Mouse (Mus musculus) CD4-positive, CD25-positive, alpha-beta regulatory T cell, adult 2 months (primary cell): ENCODE measurements at regions not wholly inside any gene's neighbourhood (a gene's known extent, or its start where the extent isn't known, plus 50 kb on each side); places are given as distances from the start of the nearest gene placed in this dataset.

Source experiments
- DNase-seq: peaks from one replicate; pipeline ENCODE4 v3.0.0-alpha.2; 2012; ENCODE audit warnings: low read depth, low spot score

GRCm38 (mm10) chr3:61255643-61256042 is 105.8 kb upstream of the Rap2b start:
- DNase-seq, result no peak

DNA sequence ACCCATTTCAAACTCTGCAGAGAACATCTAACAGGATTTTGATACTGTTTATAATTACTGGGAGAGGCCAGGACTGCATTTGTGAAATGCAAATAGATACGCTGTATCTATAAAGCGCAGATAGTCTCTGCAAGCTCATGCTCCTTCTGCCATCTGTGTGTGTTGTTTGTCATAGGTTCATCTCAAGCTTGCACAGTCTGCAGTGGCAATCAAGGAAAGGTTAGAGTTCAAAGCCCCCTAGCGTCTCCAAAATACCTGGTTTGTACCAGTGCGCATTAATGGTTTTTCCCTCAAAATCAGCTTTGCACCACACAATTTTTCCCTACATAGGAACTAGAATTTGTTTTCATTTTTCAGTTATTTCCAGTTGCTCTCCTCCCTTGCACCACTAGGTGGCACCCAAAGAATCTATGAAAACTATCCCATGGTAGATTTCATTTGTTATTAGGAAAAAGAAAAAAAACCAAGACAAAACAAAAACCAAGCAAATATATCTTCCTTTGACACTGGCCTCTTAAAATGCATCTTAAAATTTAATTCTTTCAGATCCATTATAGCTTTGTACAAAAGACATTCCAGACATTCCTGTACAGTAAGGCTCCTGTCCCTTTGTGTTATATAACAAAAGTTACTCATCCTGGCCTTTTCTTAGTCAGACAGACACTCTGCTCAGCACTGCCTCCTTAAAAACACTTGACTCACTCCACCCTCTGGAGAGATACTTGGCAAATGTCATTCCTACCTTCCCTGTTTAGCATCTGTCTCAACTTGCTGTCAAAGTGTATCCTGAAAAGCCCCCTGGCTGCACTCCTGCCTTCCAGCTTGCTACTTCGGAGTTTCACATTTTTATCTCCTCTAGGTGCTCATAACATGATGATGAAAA is 92.7 kb upstream of the Rap2b start:
- peak; percentile 51 for DNase-seq

DNA sequence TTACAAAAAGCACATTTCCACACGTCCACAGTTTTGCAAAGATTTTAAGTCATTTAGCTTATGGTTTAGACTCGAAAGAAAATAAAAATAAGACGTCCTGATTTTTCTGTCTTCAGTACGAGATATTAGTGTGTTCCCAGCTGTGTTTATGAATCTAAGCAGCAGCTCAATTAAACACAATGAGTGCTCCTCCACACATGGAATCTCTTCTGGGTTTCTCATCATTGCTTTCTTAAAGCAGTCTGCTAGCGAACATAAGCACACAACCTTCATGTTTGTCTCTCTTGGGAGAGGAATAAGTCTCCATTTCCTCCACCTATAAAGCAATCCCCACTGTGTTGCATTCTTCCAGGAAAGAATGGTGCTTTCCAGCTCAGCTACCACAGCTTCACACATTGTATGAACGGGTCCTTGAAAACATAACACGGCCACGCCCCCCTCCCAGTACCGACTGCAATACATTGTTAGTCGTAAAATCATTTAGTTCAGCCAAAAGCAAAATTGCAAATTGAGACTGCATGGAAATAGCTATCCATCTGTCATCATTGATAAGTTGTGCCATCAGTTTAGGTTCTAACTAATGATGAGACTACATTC is 75.4 kb upstream of the Rap2b start:
- no peak for DNase-seq

DNA sequence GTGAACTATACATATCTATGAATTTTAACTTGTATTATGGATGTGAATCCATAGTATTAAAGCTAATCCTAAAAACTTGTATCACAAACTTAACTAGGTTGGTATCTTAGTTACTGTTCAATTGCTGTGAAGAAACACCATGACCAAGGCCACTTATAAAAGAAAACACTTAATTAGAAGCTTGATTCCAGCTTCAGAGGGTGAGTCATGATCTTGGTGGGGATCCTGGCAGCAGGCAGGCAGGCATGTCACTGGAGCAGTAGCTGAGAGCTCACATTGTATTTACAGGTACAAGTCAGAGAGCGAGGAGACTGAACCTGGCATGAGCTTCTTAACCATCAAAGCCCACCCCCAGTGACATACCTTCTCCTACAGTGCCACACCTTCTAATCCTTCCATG is 73.2 kb upstream of the Rap2b start:
- DNase-seq, result no peak

DNA sequence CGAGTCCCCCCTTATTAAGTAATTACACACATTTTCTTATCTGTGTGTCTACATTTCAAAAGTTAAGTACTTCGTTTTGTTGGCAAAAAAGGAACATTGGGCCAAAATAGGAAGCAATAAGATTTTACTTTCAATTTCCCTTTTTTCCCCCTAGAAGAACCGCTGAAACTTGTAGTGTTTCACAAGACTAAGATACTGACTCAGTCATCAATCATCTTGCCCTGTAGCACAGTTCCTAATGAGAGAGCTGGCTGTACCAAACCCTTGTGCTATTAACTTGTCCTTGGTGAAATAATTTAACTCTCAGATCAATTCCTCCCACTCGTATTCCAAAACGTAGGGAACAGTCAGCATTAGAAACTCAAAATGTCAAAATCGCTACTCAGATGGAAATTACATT is 66.6 kb upstream of the Rap2b start:
- no peak for DNase-seq

GRCm38 (mm10) chr3:61297290-61297689 is 64.1 kb upstream of the Rap2b start:
- no peak for DNase-seq

DNA sequence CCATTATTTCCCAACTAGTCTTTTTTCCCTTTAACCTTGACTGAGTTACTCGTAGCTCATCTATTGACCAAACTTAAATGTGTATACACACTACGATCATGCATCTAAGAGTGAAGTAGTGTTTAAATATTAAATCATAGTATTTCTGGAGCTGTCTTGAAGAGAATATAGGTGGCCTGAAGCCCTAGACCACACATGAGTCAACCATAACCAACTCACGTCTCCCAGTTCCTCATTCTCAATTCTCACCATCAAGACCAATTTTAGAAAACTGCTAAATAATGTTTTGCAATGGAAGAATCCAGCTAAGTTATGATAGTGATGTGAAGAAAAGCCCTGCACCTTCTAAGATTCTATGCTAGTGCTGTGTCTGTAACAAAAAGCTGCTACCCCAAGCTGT is 59.2 kb upstream of the Rap2b start:
- DNase-seq, result no peak

DNA sequence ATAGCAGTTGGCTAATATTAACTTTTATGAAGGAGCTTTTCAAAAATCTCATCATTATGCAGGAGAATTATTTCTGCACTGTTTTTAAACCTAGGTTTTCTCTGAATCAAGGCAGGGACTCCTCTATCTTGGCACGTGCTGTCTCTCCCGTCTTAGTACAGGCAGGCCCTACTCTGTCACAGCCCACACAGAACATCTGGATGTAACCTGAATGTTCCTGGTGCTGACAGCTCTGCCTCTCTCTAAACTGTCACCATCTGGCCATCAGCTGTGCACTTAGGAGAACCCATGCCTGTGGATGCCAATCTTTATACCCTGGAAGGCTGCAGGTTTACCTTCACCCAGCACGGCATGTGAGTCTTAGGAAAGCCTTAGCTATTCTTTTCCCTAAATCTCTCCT is 58.0 kb upstream of the Rap2b start:
- no peak for DNase-seq

- DNase-seq, result no peak
Observed at GRCm38 (mm10) chr3:61306306-61306705, 55.1 kb upstream of the Rap2b start.

- no peak for DNase-seq
Observed at GRCm38 (mm10) chr3:61308764-61309163, 52.7 kb upstream of the Rap2b start.

DNA sequence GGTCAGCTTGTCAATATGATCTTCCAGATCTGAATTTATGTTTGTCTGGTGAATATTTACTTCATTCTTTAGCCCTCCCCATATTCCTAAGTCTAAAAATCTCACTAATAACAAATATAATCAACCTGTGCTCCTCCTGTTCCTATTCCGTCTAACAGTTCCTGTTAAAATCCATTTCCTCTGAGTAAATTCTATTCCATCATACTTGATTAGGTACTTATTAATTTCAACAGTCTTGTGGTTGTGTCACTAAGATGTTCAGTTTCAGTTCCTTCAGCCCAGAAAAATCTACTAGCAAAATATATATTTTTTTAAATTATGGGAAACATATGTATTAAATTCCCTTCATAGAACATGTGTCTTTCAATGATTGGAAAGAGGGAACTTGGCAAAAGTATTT is 52.2 kb upstream of the Rap2b start:
- no peak for DNase-seq
